Mouse (Mus musculus) adrenal gland, postnatal 10 days (tissue): ENCODE results near the gene Msln. TPM values are rescaled to one million over a fixed set of nuclear protein-coding genes. Genes with fewer than 3 reads are reported as not detected.

Experiments used
- DNase-seq: peaks from one replicate; pipeline ENCODE4 v3.0.0; 2021; ENCODE audit warnings: mixed read lengths
- long read RNA-seq, 2 experiments: library from polyadenylated mRNA; stranded (forward); transcript quantifications; one replicate each; pipeline ENCODE4 v2.0.0; 2021
- total RNA-seq, 2 experiments: library from RNA; stranded (reverse); gene quantifications; 2 replicates each; pipeline ENCODE4 v1.2.3; 2021

Msln gene
- total RNA-seq: 10 to 100 TPM; 13.6 to 19.0 TPM
- long read RNA-seq, experiment 1, transcript Msln-208 (16 exons, 2,165 nt): major isoform, 7 of 20 reads
- long read RNA-seq, experiment 1, partial matches to known transcripts: 6 of 20 reads
- long read RNA-seq, experiment 1, other reads (novel, unspliced or antisense): 4 of 20 reads
- long read RNA-seq, experiment 2, partial matches to known transcripts: 1 of 8 reads
- long read RNA-seq, experiment 2, other reads (novel, unspliced or antisense): 1 of 8 reads

DNA sequence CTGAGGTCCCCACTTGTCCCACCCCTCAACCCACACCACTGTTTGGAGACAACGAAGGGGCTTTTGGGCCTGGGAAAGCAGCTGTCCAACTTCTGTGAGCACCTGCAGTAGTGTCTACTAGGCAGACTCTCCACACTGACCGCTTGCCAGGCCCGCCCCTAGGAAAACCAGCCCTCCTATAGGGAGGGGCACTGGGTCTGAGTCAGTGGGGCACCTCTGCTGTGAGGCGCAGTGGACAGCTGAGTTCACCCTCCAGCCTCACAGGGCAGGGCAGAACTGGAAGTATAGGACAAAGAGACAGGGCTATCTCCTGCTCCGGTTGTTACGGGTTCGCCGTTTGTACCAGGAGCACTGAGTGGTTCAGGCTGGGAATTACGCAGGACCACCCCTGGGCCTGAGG is at the start of gene Msln:
Gene Msln (minus strand): TSS at position 138 of the 400 bp plus-strand sequence.
- no peak for DNase-seq

- peak; percentile 85 for DNase-seq
Measured at GRCm38 (mm10) chr17:25802825-25803517, 48.8 kb upstream of the Msln start.

- DNase-seq: peak; percentile 79
Measured at GRCm38 (mm10) chr17:25801029-25801428, 46.9 kb upstream of the Msln start.

GRCm38 (mm10) chr17:25796951-25797369 is 42.8 kb upstream of the Msln start, which contains the start of gene Metrn:
Gene Metrn, minus strand, starts transcription at chr17:25797136.
- peak; percentile 93 for DNase-seq

DNA sequence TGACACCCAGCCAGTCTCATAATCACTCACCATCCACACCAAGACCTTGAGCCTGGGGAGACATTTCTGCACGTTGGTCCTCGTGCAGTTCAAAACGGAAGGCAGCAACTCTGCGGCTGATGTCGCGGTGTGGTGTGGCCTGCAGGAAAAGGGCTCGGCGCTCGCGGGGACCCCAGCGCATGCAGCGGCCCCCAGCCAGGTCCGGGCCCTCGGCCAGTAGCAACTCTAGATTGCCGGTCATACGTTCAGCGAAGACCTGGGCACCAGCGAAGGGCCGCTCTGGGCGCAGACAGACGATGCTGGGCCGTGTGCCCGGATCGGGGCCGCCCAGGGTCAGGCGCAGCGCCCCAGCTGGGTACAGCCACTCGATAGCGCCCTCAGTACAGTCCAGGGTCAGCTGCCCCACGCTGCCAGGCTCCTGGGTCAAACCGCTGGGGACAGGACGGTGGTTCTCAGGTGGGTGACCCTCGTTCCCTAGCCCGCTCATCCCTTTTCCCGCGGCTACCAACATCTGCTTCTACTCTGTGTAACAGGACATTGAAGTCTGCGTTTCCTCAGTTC is 42.1 kb upstream of the Msln start:
- peak; percentile 68 for DNase-seq

GRCm38 (mm10) chr17:25795609-25796092 is 41.5 kb upstream of the Msln start, which contains the start of gene AC134908.4:
Gene AC134908.4, minus strand, starts transcription at chr17:25795659.
- no peak for DNase-seq

DNA sequence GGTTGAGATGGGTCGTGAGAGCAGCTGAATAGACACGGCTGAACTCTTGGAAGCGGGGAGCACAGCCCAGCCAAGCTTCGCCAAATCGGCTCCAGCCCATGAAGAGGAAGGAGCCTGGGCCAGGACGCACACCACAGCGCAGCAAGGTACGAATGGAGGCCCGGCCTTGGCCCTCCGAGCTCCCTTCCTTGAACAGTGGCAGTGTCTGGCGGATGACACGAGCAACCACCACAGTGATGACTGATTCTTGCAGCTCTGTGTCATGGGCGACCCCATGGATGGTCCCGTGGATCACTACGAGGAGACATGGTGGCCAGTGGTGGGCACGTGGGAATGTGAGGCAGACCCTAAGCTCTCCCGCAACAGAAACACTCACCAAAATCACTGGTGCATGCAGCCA is 40.8 kb upstream of the Msln start:
- DNase-seq: no peak

DNA sequence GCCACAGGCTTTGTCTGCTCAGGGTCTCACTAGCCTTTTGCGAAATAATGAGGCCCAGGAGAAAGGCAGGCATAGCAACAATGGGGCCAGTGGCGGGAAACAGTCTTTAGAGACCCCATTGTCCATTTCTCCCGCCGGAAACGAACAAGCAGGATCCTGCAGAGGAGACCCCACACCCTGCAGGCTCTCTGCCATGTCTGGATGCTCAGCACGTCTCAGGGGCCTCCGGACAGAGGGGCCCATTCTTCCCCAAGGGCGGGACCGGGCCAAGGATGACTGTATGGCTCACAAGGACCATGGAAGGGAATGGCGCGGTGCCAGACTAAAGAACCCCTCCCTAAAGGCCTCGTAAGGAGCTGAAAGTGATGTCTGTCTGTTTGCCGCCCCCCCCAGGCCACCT is 40.0 kb upstream of the Msln start:
- no peak for DNase-seq

- DNase-seq: peak; percentile 88
Measured at GRCm38 (mm10) chr17:25792615-25793014, 38.4 kb upstream of the Msln start, which contains the start of gene Fam173a. Gene Fam173a, minus strand, starts transcription at chr17:25792901.

DNA sequence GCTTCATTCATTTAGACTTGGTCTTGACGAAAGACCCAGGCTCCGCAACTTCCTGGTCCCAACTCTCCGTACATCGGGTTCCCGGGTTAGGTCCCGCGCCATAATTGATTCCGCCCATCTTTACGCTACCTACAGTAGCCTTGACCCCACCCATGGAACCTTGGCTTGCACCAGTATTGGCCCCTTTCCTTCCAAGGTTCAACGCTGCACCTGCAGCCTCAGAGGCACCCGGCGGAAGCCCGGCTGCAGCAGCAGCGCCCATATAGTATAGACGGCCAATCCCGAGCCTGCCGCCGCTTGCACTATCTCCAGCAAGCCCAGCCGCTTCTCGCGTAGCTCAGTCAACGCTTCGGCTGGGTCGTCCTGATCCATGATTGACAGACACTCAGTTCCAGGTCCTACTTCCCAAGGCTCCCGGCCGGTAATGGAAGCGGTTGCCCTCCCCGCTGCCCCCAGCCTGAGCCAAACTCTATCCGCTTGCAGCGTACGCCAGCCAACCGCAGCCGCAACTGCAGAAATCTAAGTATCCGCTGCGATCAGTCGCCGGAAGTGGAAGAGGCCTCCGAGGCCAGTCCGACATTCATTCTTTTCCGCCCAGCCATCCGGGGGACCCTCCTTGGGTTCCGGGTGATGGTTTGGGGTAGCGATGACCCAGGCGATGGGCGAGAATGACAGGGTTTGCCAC is 37.8 kb upstream of the Msln start:
- peak; percentile 92 for DNase-seq

GRCm38 (mm10) chr17:25791320-25791842 is 37.2 kb upstream of the Msln start:
- DNase-seq: no peak

GRCm38 (mm10) chr17:25786781-25787504 is 32.8 kb upstream of the Msln start:
- DNase-seq: no peak

GRCm38 (mm10) chr17:25786280-25786679 is 32.1 kb upstream of the Msln start, which contains the start of gene Ccdc78:
Gene Ccdc78, plus strand, starts transcription at chr17:25786580.
- DNase-seq: no peak

DNA sequence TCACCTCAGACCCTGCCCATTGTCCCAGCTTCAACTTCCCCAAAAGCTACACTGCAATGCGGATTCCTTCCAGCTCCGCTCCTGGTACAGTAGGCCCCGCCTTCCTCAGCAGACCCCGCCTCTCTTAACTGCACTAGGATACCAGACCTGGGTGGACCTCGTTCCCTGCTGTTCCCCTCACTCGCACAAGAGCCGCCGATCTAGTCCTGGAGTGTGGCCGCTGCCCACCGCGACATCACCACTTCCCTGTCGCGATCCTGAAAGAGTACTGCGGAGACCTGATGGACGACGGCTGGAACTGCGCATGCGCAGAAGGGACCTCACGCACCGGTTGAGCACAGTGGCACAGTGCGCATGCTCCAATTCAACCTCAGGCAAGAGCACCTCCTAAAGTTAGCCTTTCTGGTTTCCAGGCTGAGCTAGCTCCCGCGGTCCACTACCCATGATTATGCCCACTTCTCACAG is 31.1 kb upstream of the Msln start, which contains the start of gene Haghl:
Gene Haghl (minus strand): TSS at position 393 of the 465 bp plus-strand sequence.
- peak; percentile 95 for DNase-seq

DNA sequence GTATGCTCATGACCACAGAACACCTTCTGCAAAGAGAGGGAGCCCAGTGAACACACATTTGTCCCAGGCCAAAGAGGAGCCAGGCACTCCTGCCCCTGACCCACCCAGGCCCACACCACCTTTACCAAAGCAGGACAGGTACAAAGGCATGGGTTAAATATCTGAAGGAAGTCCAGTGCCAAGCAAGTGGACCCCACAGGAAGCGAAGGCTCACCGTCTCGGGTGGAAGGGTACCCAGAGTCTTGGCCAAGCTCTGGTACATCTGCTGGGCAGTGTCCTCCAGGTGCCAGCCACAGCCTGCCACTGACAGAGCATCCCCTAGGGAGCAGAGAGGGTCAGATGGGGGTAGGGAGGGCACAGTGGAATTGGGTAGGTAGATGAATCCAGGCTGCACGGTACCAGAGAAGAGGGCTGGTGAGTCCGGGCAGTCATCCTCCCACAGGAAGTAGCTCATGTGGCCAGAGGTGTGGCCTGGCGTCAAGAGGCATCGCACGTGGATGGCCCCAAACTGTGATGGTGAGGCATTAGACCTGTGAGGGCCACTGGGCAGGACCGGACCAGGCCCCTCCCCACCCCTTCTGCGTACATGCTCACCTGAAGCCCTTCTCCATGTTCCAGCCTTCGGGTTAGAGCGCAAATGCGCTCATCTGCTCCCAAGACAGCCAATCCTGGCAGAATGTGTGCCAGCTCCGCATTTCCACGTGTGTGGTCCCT is 29.8 kb upstream of the Msln start:
- no peak for DNase-seq

- peak; percentile 89 for DNase-seq
Measured at GRCm38 (mm10) chr17:25783086-25783485, 28.9 kb upstream of the Msln start.

GRCm38 (mm10) chr17:25781339-25781738 is 27.2 kb upstream of the Msln start:
- no peak for DNase-seq

- no peak for DNase-seq
Measured at GRCm38 (mm10) chr17:25777948-25778347, 23.8 kb upstream of the Msln start.

DNA sequence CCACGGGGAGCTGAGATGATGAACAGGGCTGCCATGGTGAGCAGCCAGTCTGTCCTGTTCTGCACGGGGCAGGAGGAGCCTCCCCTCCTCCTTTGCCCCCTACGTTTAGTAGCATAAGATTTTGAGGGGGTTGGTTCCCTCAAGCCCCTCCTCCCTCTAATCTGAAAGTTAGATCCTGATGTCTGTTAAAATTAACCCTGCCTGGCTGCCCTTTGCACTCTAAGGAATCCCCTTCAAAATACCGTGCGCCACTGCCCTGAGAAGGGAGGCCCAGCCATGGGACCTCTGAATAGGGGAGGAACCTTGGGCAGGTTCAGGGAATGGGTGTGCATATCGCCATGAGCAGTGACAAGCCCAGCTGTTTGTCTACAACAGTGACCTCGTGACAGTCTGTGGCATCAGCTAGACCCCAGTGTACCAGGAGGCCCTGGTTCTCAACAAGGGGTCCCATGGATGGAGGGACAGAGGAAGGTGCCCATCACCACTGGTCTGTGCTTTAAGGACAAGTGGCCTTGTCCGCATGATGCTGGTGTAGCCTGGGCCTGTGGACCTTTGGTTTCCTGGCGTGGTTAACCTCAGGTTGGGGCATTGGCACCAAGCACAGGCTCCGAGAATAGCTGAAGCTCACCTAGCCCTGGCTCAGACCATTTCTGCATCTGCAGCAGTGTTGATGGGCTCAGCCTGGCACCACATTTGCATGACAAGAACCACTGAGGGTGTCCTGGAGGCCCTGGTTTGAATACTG is 21.3 kb upstream of the Msln start:
- no peak for DNase-seq
